Mouse (Mus musculus): ENCODE results near the gene Cdkn1a.
"Not testable (repeated sequence)": the region's sequence is repeated elsewhere in the genome, so short reads cannot be mapped to it uniquely, and the experiment has no call there.

Gene Cdkn1a

DNA sequence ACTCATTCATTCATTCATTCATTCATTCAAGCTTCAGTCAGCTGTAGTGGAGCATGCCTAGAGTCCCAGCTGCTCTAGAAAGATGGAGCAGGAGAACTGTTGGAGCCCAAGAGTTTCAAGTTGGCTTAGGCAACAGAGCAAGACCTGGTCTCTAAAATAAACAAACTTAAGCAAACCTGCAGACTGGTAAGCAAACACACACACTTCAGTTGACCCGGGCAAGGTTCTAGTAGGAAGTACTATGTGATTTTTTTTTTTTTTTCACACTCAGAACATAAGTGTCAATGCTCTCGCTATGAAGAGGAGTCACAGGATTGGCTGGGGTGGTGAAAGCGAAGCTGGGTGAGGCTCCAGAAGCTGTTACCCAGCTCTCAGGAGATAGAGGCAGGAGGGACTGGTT, 31.2 kb upstream of the Cdkn1a start:
- no peak for DNase-seq

DNA sequence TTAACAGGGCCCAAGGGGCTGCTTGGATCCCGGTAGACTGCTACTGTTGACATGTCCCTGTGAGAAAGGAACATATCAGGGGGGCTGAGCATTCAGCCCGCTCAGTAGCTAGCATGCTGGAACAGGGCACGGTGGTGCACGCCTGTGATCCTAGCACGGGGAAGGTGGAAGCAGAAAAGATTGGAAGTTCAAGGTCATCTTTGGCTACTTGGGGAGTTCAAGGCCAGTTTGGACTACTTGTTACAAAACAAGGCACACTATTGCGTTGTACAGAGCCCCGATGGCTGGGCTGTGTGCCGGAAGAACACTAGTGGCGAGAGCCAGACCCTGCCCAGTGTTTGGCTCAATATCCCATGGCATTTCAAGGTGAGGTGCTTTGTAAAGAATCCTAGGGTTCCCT, 29.8 kb upstream of the Cdkn1a start:
- no peak for DNase-seq

DNA sequence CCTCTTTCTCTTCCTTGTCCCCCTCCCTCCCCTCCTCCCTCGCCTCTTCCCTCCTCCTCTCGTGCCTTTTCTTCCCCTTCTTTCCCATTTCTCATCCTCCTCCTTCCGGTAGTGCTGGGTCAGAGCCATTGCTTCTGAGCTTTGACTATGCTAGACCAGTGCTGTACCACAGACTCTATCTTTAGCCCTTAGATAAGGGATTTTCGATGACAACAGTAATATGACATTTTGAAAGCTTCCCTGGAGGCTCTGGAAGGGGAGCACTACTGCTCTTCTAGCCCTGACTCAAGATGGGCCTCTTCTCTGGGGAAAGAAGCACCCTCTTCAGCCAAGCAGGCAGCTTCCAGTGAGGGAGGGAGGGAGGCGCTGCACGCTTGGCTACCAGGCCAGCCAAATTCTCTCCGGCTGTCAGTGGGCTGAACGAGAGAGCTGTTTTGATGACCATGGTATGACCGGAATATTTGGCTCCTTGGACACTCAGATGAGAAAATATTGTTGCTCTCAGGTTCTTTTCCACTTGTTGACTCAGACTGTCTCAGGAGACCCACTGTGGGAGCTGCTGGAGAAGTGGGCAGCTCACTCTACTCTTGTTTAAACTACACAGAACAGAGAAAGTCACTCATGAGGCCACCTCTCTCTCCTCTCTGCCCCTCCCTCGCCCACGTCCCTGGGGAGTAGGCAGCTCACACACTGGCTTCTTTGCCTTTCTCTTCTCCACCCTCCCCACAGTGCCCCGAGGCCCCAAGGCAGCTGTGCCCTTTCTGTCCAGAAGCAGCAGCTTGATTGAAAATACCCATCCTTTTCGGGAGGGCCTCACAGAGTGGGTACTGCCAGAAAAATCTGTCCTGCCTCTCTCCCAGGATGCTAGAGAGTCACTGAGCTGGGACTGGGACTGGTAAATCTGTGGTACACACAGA, 28.4 kb upstream of the Cdkn1a start:
- DNase-seq = no peak

DNA sequence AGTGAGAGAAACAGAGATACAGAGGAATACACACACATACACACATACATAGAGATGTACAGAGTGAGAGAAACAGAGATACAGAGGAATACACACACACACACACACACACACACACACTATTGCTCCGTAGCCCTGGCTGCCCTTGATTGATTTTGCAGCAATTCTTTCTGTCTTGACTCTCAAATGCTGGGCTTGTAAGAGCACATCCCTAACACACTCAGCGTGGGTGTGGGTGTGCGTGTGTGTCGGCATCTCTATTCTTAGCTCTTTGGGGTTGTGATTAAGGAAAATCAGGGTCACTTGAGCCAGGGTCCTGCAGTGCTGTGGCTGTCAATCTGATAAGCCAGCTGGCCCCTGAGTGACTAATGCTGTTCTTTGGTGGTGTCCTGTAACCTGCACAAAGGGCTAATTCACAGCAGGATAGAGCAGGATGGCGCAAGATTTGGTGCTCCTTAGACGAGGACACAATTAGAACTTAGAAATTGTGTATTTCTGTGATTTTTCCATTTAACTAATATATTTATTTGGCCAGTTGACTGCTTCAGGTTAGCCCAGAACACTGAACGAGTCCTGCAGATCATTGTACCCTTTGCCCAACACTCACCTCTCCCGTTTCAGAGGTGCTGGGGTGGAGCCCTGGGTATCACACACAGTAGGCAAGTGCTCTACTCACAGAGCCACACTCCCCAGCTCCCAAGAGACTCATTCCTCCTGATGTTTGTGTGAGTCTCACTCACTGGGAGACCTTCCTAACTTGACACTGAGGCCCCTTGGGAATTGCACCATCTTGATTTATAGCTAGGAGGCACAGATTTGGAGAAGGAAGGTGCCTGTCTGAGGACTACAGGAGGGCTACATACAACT, 27.4 kb upstream of the Cdkn1a start:
- DNase-seq = no peak

DNA sequence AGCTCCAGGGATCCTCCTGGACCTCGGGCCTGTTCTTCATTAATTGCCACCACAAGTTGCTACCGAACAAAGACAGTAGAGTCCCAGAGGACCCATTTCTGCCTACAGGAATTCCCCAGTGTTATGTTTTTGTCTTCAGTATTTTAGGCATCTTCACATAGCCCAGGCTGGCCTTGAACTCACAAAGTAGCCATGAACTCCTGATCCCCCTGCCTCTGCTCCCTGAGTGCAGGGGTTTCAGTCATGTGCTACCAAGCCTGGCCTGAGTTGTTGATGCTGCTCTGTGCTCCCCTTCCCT, 26.8 kb upstream of the Cdkn1a start:
- DNase-seq = no peak

DNA sequence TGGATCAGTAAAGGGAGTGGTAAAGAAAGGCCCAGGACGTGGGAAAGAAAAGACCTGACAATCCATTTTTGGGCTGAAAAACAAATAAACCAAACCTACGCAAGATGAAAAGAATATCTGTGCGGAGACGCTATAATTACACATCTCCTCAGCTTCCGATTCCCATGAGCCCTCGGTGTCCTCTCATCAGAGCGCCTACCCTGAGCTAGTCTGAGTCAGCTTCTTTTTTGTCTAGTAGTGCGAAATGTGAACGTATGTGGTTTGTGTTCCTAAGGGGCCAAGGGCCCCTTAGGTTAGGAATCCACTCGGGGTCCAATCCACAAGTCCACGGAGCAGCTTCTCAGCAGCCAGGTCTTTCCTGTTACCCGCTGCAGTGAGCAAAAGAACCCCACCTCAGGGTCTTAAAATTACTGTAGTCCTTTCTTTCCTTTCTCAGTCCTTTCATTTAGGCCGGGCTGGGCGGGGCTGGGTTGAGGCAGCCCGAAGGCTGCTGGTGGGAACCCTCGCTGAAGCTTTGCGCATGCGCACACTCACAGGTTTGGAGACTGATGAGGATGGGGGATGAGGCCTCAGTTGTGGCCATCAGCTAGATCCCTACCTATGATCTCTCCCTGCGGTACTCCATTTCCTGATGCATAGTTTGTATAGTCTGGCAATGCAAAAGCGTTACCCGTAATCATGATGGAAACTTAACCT, 25.4 kb upstream of the Cdkn1a start:
- DNase-seq = no peak

DNA sequence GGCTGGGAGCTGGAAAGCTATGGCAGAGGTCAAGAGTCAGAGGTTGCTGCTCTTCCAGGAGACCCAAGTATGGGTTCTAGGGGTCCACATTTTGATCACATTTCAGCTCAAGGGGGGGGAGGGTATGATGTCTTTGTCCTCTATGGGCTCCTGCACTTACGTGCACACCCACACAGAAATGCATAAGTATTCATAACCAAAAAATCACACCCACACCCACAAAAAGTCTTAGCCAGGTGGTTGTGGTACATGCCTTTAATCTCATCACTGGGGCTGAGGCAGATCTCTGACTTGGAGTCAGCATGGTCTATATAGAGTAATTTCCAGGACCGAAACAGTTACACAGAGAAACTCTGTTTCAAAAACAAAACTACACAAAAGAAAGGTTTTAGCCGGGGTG, 24.8 kb upstream of the Cdkn1a start:
- DNase-seq = no peak

DNA sequence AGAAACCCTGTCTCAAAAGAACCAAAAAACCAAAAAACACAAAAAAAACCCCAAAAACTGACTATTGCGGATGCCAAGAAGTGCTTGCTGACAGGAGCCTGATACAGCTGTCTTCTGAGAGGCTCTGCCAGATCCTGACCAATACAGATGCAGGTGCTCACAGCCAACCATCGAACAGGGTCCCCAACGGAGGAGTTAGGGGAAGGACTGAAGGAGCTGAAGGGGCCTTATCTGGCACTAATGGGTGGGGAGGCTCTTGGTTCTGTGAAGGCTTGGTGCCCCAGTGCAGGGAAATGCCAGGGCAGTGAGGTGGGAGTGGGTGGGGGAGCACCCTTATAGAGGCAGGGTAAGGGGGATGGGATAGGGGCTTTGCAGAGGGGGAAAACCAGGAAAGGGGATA, 23.4 kb upstream of the Cdkn1a start:
- not testable (repeated sequence) for DNase-seq

DNA sequence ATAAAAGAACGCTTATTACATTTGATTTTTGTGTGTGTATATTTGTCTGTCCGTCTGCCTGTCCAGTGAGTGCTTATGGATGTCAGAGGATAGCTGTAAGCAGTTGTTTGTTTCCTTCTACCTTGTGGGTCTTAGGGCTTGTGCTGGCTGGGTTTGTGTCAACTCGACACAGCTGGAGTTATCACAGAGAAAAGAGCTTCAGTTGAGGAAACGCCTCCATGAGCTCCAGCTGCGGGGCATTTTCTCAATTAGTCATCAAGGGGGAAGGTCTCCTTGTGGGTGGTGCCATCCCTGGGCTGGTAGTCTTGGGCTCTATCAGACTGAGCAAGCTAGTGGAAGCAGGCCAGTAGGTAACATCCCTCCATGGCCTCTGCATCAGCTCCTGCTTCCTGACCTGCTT, 22.9 kb upstream of the Cdkn1a start:
- no peak for DNase-seq

DNA sequence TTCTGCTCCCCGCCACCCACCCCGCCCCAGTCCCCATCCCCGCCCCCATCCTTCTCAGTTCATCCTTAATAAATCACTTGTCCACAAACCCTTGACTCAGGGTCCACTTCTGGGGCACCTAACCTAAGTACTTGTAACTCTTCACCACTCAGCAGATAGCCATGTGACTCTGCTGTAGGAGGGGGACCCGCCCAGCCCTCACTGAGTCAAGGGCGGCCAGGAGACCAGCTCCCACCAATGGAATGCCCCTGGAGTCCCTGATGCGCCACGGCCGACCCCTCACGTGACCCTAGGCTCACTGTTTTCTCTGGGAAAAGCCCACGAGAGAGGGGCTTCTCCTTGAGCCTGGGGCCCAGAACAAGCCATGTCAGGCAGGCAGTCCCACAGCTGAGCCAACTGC, 21.7 kb upstream of the Cdkn1a start:
- no peak for DNase-seq

DNA sequence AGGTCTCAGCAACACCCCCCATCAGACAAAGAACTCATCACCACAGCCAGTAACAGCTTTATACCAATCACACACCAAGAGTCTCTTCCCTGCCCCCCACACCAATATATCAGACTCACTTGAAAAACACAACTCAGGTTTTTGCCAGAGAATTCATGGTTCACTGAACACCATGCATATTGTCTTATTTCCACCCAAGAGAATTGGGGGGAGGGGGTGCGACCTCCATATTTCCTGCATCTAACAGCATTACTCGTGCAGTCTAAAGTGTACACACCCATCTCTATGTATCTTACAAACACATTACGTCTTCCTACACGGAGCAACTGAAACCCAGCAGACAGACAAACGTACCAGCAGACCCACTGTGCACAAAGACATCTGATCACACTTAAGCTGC, 19.0 kb upstream of the Cdkn1a start:
- no peak for DNase-seq

DNA sequence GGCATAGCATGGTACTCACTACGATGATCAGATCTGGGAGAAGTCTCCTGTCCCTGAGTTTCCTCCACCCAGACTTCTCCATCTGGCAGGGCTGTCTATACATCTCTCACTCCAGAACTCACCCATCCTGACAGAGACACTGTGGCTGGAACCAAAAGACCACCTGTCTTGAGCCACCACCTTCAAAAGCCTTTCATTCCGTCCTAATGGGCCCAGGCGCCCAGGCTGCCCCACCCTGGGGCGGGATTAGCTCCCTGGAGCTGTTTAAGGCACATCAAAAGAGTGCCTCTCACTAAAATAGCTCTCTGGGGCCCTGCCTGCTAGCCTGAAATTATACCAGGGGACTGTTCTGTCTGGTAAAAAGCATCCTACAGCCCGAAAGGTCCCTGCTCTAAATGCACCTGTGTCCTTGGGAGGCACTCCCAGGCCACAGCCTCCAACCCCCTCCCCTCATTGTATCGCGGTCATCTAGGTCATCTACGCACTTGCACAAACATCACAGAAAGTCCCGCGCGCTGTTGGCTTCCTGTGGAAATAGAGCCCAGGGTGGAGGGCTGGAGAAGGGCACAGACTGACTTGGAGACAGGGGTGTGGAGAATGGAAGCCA, 18.0 kb upstream of the Cdkn1a start:
- DNase-seq = no peak

DNA sequence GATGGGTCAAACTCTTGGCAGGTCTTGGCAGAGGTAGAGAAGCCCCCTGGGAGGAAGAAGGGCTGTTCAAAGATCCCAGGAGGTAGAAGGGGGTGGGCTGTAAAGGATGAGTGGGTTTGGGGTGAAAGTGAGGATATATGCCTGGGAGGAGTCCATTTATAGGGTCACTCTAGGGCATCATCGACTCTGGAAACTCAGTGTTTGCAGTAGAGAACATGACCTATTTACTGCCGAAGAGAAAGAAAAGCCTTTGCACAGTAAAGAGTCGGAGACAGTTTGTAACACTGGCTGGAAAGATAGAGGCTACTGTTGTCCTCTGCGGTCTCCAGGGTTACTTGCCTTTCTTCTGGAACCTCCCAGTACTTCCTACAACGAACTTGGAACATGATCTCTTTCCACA, 17.5 kb upstream of the Cdkn1a start:
- no peak for DNase-seq

DNA sequence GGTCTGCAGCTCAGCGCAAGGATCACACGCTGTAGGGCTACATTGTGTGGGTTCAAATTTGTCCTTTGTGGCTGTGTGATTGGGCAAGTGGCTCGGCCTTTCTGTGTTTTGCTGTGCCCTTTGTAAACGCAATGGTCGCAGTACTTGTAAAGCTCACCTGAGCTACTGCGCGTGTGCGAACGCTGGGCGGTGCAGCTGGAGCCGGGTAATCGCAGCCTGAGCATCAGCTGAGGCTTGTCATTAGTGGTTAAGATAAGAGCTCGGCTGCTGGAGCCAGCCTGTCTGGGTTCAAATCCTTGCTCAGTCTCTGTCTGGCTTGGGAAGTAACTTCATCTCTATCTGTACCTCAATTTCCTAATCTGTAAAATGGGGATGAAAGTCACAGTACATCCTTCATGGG, 16.7 kb upstream of the Cdkn1a start:
- DNase-seq = no peak

DNA sequence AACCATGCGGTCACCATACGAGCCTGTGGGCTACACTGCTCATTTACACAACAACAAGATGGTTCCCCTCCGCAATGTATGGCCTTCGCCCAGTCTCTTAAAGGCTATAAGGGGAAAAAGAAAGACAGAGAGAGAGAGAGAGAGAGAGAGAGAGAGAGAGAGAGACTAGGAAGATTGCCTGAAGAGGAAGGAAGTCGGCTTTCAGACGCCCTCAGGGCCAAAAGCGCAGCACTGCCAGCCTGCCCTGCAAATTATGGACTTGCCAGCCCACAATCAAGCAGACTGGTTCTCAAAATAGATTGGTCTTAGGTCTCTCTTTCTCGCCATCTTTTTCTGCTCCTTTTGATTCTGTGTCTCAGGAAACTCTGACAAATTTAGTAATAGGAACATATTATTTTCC, 14.5 kb upstream of the Cdkn1a start:
- no peak for DNase-seq

DNA sequence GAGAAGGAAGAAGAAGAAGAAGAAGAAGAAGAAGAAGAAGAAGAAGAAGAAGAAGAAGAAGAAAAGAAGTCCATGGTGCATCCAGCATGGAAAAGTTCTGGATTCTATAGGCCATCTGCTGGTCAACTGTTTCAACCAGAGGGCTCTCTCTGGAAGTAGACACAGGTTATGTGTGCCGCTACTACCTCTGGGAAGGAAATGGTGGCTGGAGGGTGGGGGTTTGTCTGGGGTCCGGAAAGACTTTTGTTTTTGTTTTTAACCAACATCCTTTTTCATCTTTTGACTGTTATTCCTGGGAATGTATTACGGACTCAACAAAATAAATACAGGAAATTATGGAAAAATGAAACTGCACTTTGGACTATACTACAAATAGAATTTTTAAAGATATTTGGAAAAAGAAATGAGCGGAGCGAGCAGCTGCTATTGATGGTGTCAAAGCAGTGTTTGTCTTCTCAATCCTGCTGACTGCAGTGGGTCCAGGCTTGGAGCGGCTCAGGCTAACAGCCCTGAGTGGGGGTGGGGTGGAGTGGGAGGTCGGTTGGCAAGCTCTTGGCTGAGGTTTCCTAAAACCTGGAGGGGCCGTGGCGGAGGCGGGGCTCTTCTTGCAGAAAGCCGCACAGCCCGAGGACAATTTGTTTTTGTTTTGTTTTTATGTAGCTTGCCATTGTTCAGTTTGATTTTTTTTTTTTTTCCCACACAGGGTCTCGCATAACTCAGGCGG, 12.8 kb upstream of the Cdkn1a start:
- no peak for DNase-seq

DNA sequence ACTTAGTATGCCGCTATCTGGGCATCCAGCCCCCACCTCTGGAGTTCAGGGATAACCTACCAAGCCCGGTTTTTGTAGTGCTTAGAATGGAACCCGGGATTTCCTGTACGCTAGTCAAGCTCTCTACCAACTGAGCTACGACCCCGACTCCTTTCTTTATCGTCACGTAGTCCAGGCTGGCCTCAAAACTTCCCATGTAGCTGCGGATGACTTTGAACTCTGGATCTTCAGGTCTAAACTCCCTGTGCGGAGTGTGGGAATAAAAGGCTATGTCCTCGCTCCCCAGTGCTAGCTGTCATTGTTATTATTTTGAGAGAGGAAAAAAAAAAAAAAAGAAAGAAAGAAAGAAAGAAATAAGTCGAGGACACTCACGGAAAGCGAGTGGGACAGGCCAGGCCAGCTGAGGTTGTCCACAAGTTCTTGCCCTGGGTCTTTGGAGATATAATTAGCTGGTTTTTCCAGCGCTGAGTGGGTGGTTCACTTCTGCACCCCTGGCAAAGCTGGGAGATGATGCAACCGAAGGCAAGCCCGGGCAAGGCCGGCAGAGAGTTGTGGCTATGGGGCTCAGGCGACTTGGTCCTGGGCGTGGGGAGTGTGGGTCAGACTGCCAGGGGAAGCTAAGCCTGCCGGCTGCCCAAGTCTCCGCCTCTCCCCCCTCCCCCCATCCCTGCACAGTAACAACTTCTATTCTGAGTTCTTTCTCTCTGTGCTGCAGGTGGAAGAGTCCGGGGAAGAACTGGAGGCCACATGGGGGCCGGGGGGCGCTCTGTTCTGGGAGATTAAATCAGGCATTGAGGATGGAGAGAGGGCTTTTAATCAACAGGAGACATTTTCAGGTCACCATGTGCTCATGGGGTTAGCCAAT, 12.0 kb upstream of the Cdkn1a start:
- no peak for DNase-seq

DNA sequence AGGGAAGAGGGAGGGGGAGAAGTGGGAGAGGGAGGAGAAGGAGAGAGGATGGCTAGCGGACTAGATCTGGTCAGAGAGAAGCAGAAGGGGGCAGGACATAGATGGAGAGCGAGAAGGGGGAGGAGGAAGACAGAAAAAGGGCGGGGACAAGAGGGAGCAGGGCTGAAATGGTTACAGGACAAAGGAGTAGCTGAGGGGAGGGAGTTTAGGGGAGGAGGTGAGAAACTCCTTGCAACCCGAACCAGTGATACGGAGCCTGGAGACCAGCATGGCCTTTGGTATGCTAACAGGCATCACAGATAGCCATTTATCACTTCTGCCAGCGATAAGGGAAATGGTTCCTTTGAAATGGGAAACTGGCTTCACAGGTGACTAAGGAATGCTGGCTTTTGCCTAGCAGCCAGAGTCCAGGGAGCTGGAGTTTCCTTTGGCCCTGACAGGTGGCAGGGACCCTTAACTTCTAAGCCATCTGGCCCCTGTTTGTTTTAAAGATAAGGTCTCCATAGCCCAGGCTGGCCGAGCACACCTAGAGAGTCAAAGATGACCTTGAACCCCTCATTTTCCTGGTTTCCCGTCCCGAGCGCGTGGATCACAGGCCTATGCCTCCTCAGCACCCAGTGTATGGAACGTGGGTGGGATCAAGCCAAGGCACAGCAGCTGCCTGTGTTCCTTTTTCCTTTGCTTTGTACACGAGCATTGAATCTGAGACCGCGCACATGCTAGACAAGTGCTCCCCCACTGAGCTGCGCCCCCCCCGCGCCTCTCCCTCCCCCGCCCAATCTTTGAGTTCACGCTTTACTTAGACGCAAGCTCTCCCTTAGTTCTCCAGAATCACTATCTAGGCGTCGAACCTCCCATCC, 9.8 kb upstream of the Cdkn1a start:
- DNase-seq = no peak

DNA sequence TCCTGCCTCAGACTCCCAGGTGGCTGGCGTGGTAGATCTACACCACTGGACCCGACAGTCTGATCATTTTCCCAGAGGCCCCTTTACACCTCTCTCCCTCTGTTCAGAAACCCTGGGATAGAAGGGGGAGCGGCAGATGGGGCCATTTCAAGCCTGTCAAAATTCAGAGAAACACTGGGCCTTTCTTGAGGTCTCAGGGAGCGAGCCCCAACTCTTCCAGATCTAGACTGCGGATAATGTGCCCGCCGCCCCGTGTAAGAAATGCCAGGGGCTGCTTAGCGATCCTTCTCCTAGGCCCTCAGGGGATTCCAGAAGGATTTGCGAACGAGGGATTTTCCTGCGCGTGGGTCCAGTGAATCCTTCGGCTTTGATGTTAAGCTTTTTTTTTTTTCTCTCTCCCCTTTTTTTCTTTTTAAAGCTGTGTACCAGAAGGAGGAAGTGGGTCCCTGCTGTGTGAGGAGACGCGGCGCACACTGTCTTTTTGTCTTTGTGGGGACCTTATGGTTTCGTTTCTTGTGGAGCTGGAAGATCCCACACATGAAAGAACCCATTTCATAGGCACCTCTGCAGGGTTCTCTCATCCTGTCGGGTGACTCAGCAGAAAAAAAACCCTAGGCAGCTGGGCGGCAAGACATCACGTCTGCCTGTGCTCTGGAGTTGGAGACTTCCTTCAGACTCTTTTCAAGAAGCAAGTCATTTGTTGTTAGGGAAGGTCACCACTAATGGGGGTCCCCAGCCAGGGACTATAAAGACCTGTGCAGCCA, 9.0 kb upstream of the Cdkn1a start:
- DNase-seq = no peak

DNA sequence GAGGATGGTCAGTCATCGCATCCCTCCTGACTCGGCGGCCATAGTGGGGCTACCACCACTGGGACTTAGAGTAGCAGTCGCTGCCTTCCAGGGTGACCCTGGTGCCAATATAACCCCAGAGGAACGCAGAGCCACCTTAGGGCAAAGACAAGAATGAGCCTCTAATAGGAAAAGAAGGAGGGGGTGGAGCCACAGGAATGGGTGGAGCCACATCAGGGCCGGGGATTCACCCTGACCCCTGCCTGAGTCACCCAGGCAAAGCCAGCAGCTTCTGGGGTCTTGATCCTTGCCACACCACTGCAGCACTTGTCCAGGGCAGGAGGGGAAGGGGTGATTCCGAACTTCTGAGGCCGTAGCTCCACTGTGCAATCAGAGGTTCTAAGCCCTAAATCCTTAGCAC, 7.2 kb upstream of the Cdkn1a start:
- DNase-seq = no peak
